Mouse (Mus musculus) gastrocnemius, adult 8-10 months (tissue): ENCODE results near the gene Nme8. TPM values are rescaled to one million over a fixed set of nuclear protein-coding genes. Genes with fewer than 3 reads are reported as not detected.

Experiments used
- DNase-seq, 2 experiments: peaks; one replicate each; pipeline ENCODE4 v3.0.0; 2022; ENCODE audit warnings: low spot score in 2 of 2
- total RNA-seq, 4 experiments: library from RNA; stranded (reverse); gene quantifications; 2 replicates each; pipeline ENCODE4 v1.2.4; 2022

Gene Nme8
- total RNA-seq, 4 experiments from 2014 or later = not detected

DNA sequence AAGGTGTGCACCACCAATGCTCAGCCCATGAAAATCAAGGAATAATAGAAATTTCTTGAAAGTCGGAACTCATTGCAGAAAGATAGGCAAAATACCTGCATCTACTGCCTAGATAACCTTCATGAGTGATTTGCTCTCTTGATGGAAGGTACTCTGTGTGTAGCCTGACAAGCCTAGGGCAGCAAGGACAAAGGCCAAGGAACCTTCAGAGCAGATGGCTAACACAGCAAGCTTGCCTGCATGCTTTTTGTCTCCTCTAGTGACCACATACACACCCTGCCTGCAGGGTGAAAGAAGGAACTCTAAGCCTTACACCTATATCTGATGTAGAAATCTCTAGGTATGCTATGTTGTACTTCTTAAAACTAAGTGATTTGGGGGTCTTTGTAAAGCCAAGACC is 102.5 kb downstream of the Nme8 start:
- DNase-seq = no peak

Other genes with a start within 250 kb of the Nme8 start
- 100 to 1,000 TPM in 3 of 4 experiments, 10 to 100 TPM in 1; 90.8 to 132 (median 107) TPM for gene Epdr1, start 77.9 kb downstream of the Nme8 start, total RNA-seq
- 1 to 10 TPM in 3 of 4 experiments, under 1 TPM in 1; 0.63 to 2.2 (median 2.1) TPM for gene Sfrp4, start 74.7 kb downstream of the Nme8 start, total RNA-seq
- gene Gpr141, start 126.5 kb upstream of the Nme8 start, total RNA-seq = not detected